Mouse (Mus musculus) limb, embryonic 10.5 days (tissue): Measurements from ENCODE around the gene Tcea3. TPM values are rescaled to one million over a fixed set of nuclear protein-coding genes. Genes with fewer than 3 reads are reported as not detected.

Source experiments
- DNase-seq: peaks from one replicate; pipeline ENCODE4 v3.0.0-alpha.2; 2017; ENCODE audit warnings: low spot score
- H3K27ac ChIP-seq: fragments of 300-500 bp; sonication (generic); 2 replicates; pipeline ENCODE4 v1.5.1; 2016; ENCODE audit warnings: mild to moderate bottlenecking
- H3K27me3 ChIP-seq: fragments of 300-500 bp; sonication (generic); 2 replicates; pipeline ENCODE4 v1.6.1; 2016; ENCODE audit warnings: low read depth, mild to moderate bottlenecking; ENCODE audit not compliant: poor library complexity, severe bottlenecking
- H3K36me3 ChIP-seq: fragments of 300-500 bp; sonication (generic); 2 replicates; pipeline ENCODE4 v1.6.1; 2016; ENCODE audit warnings: mild to moderate bottlenecking, moderate library complexity
- H3K4me1 ChIP-seq: fragments of 300-500 bp; sonication (generic); 2 replicates; pipeline ENCODE4 v1.6.1; 2016
- H3K4me3 ChIP-seq: fragments of 300-500 bp; sonication (generic); 2 replicates; pipeline ENCODE4 v1.5.1; 2016; ENCODE audit warnings: mild to moderate bottlenecking, moderate library complexity
- H3K9me3 ChIP-seq: fragments of 300-500 bp; sonication (generic); replicated peaks from 2 replicates; pipeline ENCODE4 v1.6.1; 2016; ENCODE audit warnings: mild to moderate bottlenecking
- WGBS: fragments of 180-500 bp; shearing (Covaris S2); methylation state at CpG from one replicate; pipeline ENCODE4 v1.1.7; 2016; 5-methylcytosine and 5-hydroxymethylcytosine counted together
- polyA plus RNA-seq: library from polyadenylated mRNA; unstranded; fragments of >200 nt; fragmentation: Nextera tagmentation; extraction: Ambion mirVana; gene quantifications from 2 replicates; pipeline ENCODE4 v1.2.1, GENCODE M21; 2016

Gene Tcea3
- polyA plus RNA-seq, 1 experiment from 2014 or later: 1.8 TPM

GRCm38 (mm10) chr4:136312616-136313015 is 65.1 kb downstream of the Tcea3 start:
- H3K27ac ChIP-seq: no peak overlapping the region
- DNase-seq: no peak

GRCm38 (mm10) chr4:136317667-136318066 is 70.1 kb downstream of the Tcea3 start:
- H3K4me1 ChIP-seq: peaks cover 18% of the 10 kb centered on the region
- no peaks in the 10 kb centered on the region for H3K27me3 ChIP-seq
- WGBS: 95% methylated on average over 4 of the region's 4 CpGs
- no peaks in the 10 kb centered on the region for H3K9me3 ChIP-seq
- H3K27ac ChIP-seq: no peak overlapping the region
- H3K4me3 ChIP-seq: no peak overlapping the region
- peaks cover 65% of the 10 kb centered on the region for H3K36me3 ChIP-seq
- DNase-seq: no peak

More at GRCm38 (mm10) chr4:136312616-136313015, 65.1 kb downstream of the Tcea3 start:
- Histone ChIP-seq H3K27me3 (no peaks in the 10 kb centered on the region), H3K9me3 (no peaks in the 10 kb centered on the region), H3K36me3 (peaks cover 15% of the 10 kb centered on the region), H3K4me1 (peaks cover 39% of the 10 kb centered on the region), H3K4me3 (peak overlapping the region; percentile 99)
- 47% methylated on average over 4 of the region's 4 CpGs for WGBS

GRCm38 (mm10) chr4:136320016-136320415 is 72.5 kb downstream of the Tcea3 start:
- H3K27me3 ChIP-seq: no peaks in the 10 kb centered on the region
- no peak overlapping the region for H3K27ac ChIP-seq
- 91% methylated on average over 4 of the region's 4 CpGs for WGBS
- no peak for DNase-seq
- H3K4me1 ChIP-seq: no peaks in the 10 kb centered on the region
- H3K36me3 ChIP-seq: peaks cover 87% of the 10 kb centered on the region
- no peaks in the 10 kb centered on the region for H3K9me3 ChIP-seq
- H3K4me3 ChIP-seq: no peak overlapping the region

GRCm38 (mm10) chr4:136324226-136324625 is 76.7 kb downstream of the Tcea3 start:
- Histone ChIP-seq H3K27ac (no peak overlapping the region), H3K36me3 (peaks cover 94% of the 10 kb centered on the region), H3K4me3 (no peak overlapping the region), H3K9me3 (no peaks in the 10 kb centered on the region), H3K27me3 (no peaks in the 10 kb centered on the region), H3K4me1 (no peaks in the 10 kb centered on the region)
- DNase-seq: no peak
- WGBS: 79% methylated on average over 2 of the region's 2 CpGs

Other genes starting within 250 kb of the Tcea3 start
- gene Eloa, start 226.0 kb upstream of the Tcea3 start, polyA plus RNA-seq: 33.2 and 38.9 TPM in 2 replicates
- 510 and 589 TPM in 2 replicates for gene Rpl11, start 194.3 kb upstream of the Tcea3 start, polyA plus RNA-seq
- 375 and 475 TPM in 2 replicates for gene Id3, start 104.2 kb upstream of the Tcea3 start, polyA plus RNA-seq
- 6.4 and 7.3 TPM in 2 replicates for gene E2f2, start 75.3 kb upstream of the Tcea3 start, polyA plus RNA-seq
- 2.3 and 3.7 TPM in 2 replicates for gene Asap3, start 41.4 kb upstream of the Tcea3 start, polyA plus RNA-seq
- 20.2 and 24.6 TPM in 2 replicates for gene Zfp46, start 37.0 kb downstream of the Tcea3 start, polyA plus RNA-seq
- gene Hnrnpr, start 63.2 kb downstream of the Tcea3 start, polyA plus RNA-seq: 219 and 255 TPM in 2 replicates
- gene Htr1d, start 175.8 kb downstream of the Tcea3 start, polyA plus RNA-seq: 0.30 TPM in 1 of 2 replicates, not detected in the other
- 0.11 and 0.16 TPM in 2 replicates for gene 6030445D17Rik, start 214.5 kb downstream of the Tcea3 start, polyA plus RNA-seq
- 151 and 152 TPM in 2 replicates for gene Luzp1, start 222.0 kb downstream of the Tcea3 start, polyA plus RNA-seq